Mouse (Mus musculus) cerebellum, adult 11 months (tissue): Measurements from ENCODE around the gene Tpm1.
A peak's percentile ranks its signal among the peaks of the same experiment; 100 is the strongest.

Source experiments
- DNase-seq: peaks from one replicate; pipeline ENCODE4 v3.0.0; 2022

The Tpm1 gene

GRCm38 (mm10) chr9:67024889-67025692, 24.1 kb downstream of the Tpm1 start:
- DNase-seq = no peak

DNA sequence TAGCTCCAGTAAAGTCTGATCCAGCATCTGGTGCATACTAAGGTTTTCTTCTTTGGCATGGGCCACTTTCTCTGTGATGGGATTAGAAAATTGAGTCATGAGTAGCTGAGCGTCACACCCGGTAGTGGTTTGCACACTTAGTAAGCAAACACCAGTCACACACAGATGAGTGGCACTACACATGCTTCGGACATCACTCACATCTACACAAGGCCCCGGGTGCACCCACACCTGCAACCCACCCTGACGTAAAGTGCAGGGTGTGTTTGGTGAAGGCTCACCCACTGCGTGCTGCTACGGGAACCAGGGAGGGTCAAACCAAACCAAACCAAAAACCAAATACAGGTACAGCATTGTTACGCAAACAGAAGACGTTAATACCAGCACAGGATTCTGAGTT, 25.8 kb downstream of the Tpm1 start:
- no peak for DNase-seq

- DNase-seq = no peak
Observed at GRCm38 (mm10) chr9:67020063-67020462, 29.1 kb downstream of the Tpm1 start.

GRCm38 (mm10) chr9:67013501-67013900, 35.7 kb downstream of the Tpm1 start:
- no peak for DNase-seq

GRCm38 (mm10) chr9:67012470-67012869, 36.7 kb downstream of the Tpm1 start:
- no peak for DNase-seq

- DNase-seq = no peak
Observed at GRCm38 (mm10) chr9:67011483-67011882, 37.7 kb downstream of the Tpm1 start.

DNA sequence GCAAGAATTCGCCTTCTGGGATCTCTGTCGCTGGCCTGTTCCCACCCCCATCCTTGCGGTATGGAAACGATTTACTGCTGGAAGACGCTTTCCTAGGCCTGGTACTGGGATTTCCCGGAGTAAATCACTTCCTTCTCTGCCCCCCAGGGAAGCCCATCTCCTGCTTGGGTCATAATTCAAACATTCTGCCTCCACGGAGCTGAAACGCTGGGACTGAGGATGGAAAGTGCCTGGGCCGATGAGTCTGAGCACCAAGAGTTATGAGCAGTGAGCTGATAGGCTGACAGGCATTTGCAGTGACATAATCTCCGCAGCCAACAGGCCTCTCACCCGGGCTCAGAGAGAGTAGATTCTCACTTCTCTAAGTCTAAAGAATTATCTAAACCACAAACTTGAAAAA, 40.4 kb downstream of the Tpm1 start:
- DNase-seq = no peak

DNA sequence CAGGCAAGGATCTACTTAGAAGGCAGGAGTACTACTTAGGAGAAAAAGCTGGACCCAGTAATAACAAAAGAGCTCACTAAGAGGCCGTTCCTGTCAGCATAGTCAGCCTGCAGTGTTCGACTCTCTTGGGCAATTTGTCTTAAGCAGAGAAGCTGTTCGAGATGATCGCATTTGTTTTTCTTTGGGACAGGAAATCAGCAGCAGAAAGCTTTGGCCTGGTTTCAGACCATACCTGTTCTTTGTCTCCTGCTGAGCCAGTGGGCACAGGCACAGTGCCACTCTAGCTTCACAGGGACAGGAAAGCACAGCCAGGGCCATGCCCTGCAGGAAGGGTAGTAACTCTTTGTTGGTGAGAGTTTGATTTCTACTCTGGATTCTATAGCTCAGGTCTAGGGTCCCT, 42.8 kb downstream of the Tpm1 start:
- DNase-seq = no peak

DNA sequence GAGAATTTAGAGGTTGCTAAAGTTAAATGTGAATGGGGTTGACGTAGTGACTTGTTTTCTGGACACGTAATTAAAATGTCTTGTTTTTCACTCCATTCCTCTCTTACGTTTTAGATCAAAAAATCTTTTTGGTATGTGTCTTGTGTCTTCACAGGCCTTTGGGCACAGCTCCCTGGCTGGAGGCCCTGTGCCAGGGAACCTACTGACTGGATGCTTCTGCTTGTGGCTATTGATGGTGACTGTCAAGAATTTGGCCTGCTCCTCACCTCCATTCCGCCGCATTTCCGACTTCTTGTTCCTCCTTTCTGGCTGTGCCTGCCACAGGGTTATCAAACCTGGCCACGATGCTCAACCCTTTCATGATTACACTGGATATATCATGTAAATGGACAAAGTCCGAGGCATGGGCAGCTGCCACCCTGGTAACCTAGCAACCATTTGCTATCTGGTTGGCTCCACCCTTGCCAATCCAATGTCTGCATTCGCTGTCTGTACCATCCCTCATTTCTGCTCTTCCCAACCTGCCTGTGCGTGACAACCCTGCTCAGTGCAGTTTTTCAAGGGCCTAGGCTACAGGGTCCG, 44.0 kb downstream of the Tpm1 start:
- DNase-seq = peak; percentile 37

DNA sequence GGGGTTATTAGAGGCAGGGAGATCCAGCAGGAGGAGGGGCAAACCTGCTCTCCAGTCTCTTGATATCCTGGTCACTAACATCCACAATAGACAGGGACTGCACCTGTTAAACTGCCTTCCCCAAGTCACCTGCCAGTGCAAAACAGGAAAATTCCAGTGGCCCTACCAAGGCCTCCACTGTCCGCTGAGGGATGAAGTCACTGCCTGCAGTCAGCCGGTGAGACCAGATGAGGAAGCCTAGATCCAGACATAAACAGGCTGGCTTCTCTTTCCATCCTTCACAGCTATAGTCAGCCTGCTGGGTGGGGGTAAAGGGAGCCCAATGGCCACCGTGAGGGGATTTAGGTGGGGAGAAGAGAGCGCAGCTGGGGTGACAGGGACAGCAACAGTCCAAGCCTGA, 45.5 kb downstream of the Tpm1 start:
- no peak for DNase-seq

GRCm38 (mm10) chr9:67003156-67003555, 46.0 kb downstream of the Tpm1 start:
- DNase-seq = no peak

GRCm38 (mm10) chr9:67001506-67001905, 47.7 kb downstream of the Tpm1 start:
- DNase-seq = no peak

DNA sequence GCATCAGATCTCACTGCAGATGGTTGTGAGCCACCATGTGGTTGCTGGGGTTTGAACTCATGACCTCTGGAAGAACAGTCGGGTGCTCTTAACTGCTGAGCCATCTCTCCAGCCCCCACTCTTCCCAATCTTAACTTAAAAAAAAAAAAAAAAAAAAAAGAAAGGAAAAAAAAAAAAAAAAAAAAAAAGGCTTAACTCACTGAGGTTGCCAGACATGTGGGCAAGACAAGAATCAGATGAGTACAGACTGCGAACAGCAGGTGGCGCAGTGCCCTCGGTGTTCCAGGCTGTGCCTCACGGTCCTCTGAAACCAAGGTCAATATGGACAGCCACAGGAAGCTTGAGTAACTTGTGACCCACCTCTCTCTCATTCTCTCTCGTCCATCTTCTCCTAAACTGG, 48.2 kb downstream of the Tpm1 start:
- peak; percentile 70 for DNase-seq

DNA sequence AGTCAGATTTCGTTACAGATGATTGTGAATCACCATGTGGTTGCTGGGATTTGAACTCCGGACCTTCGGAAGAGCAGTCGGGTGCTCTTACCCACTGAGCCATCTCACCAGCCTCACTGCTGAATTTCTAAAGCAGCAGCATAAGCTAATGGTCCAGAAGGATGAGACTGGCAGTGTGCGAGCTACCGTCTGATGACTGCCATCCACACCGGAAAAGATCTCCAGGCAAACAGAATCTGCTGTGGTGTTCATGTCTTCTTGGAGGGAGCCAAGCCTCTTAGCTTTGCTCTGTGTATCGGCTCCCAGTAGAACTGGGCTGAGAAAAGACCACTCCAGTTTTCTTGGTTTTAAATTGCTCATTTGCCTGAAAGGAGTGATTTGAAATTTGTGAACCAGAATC, 49.5 kb downstream of the Tpm1 start:
- no peak for DNase-seq

DNA sequence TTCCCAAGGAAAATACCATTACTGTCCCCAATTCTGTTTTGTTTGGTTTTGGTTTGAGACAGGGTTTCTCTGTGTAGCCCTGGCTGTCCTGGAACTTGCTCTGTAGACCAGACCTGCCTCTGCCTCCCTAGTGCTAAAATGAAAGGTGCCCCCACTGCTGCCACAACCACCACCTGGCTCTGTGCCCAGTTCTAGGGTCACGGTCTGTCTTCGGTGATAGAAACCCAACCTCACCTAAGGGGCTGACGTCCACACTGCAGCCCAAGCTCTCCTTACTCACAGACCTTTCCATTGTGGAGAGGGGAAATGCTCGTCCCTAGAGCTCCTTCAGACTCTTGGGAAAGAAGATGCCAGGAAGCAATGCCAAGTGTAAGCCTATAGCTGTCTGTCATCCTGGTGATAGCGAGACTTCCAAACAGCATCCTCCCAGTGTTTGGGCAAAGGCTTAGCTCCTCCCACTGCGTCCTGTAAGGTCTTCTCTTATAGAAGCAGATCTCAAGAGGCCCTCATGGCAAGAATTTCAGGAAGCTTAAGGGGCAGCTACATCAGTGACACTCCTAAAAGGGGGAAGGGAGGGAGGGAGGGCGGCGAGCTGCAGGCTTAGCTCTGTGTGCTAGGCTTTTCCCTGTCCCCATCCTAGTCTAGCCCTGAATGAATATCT, 57.3 kb downstream of the Tpm1 start:
- no peak for DNase-seq

- DNase-seq = no peak
Observed at GRCm38 (mm10) chr9:66991021-66991749, 58.0 kb downstream of the Tpm1 start.

- DNase-seq = no peak
Observed at GRCm38 (mm10) chr9:66990046-66990445, 59.2 kb downstream of the Tpm1 start.

DNA sequence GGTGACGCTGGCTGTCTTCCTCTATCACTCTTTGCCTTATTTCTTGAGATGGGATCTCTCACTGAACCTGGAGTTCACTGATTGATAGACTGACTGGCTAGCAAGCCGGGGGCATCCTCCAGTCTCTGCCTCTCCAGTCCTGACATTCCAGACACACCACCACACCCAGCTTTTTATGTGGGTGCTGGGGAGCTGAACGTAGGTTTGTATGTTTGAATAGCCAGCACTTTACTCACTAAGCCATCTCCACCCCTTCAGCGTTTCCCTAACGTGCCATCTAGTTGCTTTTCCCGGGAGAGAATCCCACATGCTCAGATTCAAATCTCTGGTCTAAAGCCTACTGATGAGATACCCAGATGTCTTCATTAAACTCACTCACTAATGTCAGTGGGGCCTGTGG, 59.6 kb downstream of the Tpm1 start:
- no peak for DNase-seq

GRCm38 (mm10) chr9:66988888-66989414, 60.3 kb downstream of the Tpm1 start:
- DNase-seq = no peak

- no peak for DNase-seq
Observed at GRCm38 (mm10) chr9:66988198-66988887, 60.9 kb downstream of the Tpm1 start.

- no peak for DNase-seq
Observed at GRCm38 (mm10) chr9:66985377-66985776, 63.8 kb downstream of the Tpm1 start.

DNA sequence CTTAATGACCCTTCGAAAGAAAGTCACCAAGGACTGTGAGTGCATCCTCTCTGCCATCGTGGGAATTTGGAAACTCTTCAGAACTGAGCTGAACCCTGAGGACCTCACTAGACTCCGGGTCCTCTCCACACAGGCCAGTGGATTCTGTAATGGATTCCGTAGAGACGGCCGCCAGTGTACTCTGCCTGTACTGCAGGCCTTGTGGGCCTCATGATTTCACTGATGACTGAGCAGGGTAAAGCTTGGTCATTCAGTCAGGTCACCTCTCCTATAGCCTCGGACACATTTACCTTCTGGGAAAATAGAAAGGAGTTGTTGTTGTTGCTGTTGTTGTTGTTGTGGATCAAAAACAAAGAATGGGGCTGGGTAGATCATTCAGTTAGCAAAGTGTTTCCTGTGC, 67.1 kb downstream of the Tpm1 start:
- no peak for DNase-seq

DNA sequence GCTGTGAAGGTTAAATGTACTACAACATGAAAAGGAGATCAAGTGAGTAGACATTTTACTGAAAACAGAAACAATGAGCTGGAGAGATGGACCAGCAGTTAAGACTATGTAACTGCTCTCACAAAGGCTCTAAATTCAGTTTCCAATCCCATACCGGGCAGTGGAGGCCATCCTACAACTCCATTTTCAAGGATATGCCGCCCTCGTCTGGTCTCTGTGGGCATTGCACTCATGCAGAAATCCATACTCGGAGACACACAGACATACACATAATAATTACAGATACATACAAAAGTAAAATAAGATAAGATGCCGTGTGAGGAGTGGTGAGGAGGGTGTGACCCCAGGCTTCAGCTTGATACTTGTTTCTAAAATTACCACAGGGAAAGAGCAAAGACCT, 68.7 kb downstream of the Tpm1 start:
- DNase-seq = peak; percentile 23
